Mouse (Mus musculus): ENCODE measurements around the gene Snca. TPM values are rescaled to one million over a fixed set of nuclear protein-coding genes. Genes with fewer than 3 reads are reported as not detected.

Gene Snca
- polyA plus RNA-seq (2016; fragmentation: Nextera tagmentation; extraction: Ambion mirVana) = 26.2 and 29.6 TPM in 2 replicates

- peak; percentile 30; the same call in 1 of the 2 replicates for ATAC-seq (ENCODE audit: insufficient number of reproducible peaks, insufficient read depth, low FRiP score, low TSS enrichment)
- Histone ChIP-seq H3K27me3 (peaks cover 4% of the 10 kb centered on the region; the same call in 1 of the 2 replicates), H3K4me1 (0 out of 2 replicates have a peak, but pooled peaks cover 4% of the 10 kb centered on the region), H3K27ac (peak within 1 kb of the TSS; percentile 76), H3K4me3 (peak within 1 kb of the TSS; percentile 43), H3K9me3 (no peaks in the 10 kb centered on the region), H3K9ac (peak within 1 kb of the TSS; percentile 40), H3K36me3 (no peaks in the 10 kb centered on the region), H3K4me2 (replicated peaks) (peak within 1 kb of the TSS; percentile 88)
- 3% methylated on average over 14 of the region's 14 CpGs for WGBS
Observed at GRCm38 (mm10) chr6:60829282-60829891, at the start of gene Snca. TSS of gene Snca (minus strand) at chr6:60829855.

- H3K4me2 ChIP-seq (replicated peaks) = no peak overlapping the region
- H3K27me3 ChIP-seq = no peaks in the 10 kb centered on the region
- no peaks in the 10 kb centered on the region for H3K36me3 ChIP-seq
- ATAC-seq (ENCODE audit: insufficient number of reproducible peaks, insufficient read depth, low FRiP score, low TSS enrichment) = no peak
- H3K4me1 ChIP-seq = peaks cover 4% of the 10 kb centered on the region; the same call in 1 of the 2 replicates
- WGBS = 30% methylated on average over 1 of the region's 1 CpGs
- no peaks in the 10 kb centered on the region for H3K9me3 ChIP-seq
- no peak overlapping the region for H3K9ac ChIP-seq
- no peak overlapping the region for H3K4me3 ChIP-seq
- no peak overlapping the region for H3K27ac ChIP-seq
Observed at GRCm38 (mm10) chr6:60870126-60870525, 40.5 kb upstream of the Snca start.

- Histone ChIP-seq H3K4me1 (no peaks in the 10 kb centered on the region), H3K4me3 (no peak overlapping the region), H3K36me3 (no peaks in the 10 kb centered on the region), H3K9me3 (no peaks in the 10 kb centered on the region), H3K4me2 (replicated peaks) (no peak overlapping the region), H3K27ac (no peak overlapping the region), H3K27me3 (no peaks in the 10 kb centered on the region), H3K9ac (no peak overlapping the region)
- ATAC-seq (ENCODE audit: insufficient number of reproducible peaks, insufficient read depth, low FRiP score, low TSS enrichment) = no peak
- 74% methylated on average over 2 of the region's 2 CpGs for WGBS
Observed at GRCm38 (mm10) chr6:60856599-60856998, 26.9 kb upstream of the Snca start.

- Histone ChIP-seq H3K4me3 (no peak overlapping the region), H3K4me2 (replicated peaks) (no peak overlapping the region), H3K36me3 (no peaks in the 10 kb centered on the region), H3K27ac (no peak overlapping the region), H3K9me3 (no peaks in the 10 kb centered on the region), H3K4me1 (no peaks in the 10 kb centered on the region), H3K27me3 (no peaks in the 10 kb centered on the region), H3K9ac (no peak overlapping the region)
- 84% methylated on average over 2 of the region's 2 CpGs for WGBS
- no peak for ATAC-seq (ENCODE audit: insufficient number of reproducible peaks, insufficient read depth, low FRiP score, low TSS enrichment)
Observed at GRCm38 (mm10) chr6:60851690-60852089, 22.0 kb upstream of the Snca start.

- Histone ChIP-seq H3K36me3 (no peaks in the 10 kb centered on the region), H3K4me3 (peak overlapping the region; percentile 43), H3K9ac (peak overlapping the region; percentile 40), H3K4me2 (replicated peaks) (peak overlapping the region; percentile 88), H3K27ac (peak overlapping the region; percentile 76), H3K4me1 (0 out of 2 replicates have a peak, but pooled peaks cover 4% of the 10 kb centered on the region), H3K9me3 (no peaks in the 10 kb centered on the region), H3K27me3 (peaks cover 4% of the 10 kb centered on the region; the same call in 1 of the 2 replicates)
- 1% methylated on average over 35 of the region's 35 CpGs for WGBS
- peak; percentile 79 for ATAC-seq (ENCODE audit: insufficient number of reproducible peaks, insufficient read depth, low FRiP score, low TSS enrichment)
Observed at GRCm38 (mm10) chr6:60828429-60829264, 1.0 kb downstream of the Snca start.

DNA sequence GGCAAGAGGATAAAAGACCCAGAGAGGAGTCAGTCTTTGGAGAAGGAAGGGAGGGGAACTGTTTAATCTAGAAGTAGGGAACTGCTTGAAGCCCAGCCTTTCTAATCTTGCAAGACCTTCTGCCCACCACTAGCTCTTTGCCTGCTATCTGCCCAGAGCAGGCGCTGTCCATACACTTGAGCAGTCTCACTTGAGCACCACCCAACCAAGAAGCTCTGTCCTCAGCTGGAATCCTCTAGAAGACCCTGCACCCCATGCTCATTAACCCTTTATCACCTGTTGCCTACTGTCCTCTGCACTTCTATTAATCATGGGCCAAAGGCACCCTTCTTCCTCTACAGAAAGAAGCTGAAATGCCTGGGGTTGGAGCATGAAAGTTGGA, 1.6 kb downstream of the Snca start:
- no peak overlapping the region for H3K27ac ChIP-seq
- 53% methylated on average over 1 of the region's 1 CpGs for WGBS
- H3K36me3 ChIP-seq = no peaks in the 10 kb centered on the region
- peak overlapping the region; percentile 88 for H3K4me2 ChIP-seq (replicated peaks)
- no peaks in the 10 kb centered on the region for H3K9me3 ChIP-seq
- no peak overlapping the region for H3K9ac ChIP-seq
- peaks cover 4% of the 10 kb centered on the region; the same call in 1 of the 2 replicates for H3K27me3 ChIP-seq
- H3K4me3 ChIP-seq = peak overlapping the region; percentile 43
- ATAC-seq (ENCODE audit: insufficient number of reproducible peaks, insufficient read depth, low FRiP score, low TSS enrichment) = peak; percentile 19; the same call in 1 of the 2 replicates
- H3K4me1 ChIP-seq = 0 out of 2 replicates have a peak, but pooled peaks cover 4% of the 10 kb centered on the region

DNA sequence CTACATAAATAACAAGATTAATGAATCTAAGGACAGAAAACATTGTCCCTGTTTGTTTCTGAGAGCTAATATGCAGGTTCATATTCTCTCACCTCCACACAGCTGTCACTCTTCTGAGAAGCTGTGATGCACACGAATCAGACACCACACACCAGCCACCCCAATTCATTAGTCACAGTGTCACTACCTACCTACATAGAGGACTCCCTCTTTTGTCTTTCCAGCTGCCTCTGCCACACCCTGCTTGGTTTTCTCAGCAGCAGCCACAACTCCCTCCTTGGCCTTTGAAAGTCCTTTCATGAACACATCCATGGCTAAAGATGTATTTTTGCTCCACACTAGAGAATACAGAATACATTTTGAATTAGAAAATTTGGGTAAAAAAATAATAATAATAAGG, 2.4 kb downstream of the Snca start:
- Histone ChIP-seq H3K9ac (no peak overlapping the region), H3K4me3 (no peak overlapping the region), H3K4me2 (replicated peaks) (no peak overlapping the region), H3K27me3 (peaks cover 4% of the 10 kb centered on the region; the same call in 1 of the 2 replicates), H3K36me3 (no peaks in the 10 kb centered on the region), H3K9me3 (no peaks in the 10 kb centered on the region), H3K27ac (no peak overlapping the region), H3K4me1 (0 out of 2 replicates have a peak, but pooled peaks cover 4% of the 10 kb centered on the region)
- no peak for ATAC-seq (ENCODE audit: insufficient number of reproducible peaks, insufficient read depth, low FRiP score, low TSS enrichment)
- whole genome bisulfite sequencing = 62% methylated on average over 1 of the region's 1 CpGs

DNA sequence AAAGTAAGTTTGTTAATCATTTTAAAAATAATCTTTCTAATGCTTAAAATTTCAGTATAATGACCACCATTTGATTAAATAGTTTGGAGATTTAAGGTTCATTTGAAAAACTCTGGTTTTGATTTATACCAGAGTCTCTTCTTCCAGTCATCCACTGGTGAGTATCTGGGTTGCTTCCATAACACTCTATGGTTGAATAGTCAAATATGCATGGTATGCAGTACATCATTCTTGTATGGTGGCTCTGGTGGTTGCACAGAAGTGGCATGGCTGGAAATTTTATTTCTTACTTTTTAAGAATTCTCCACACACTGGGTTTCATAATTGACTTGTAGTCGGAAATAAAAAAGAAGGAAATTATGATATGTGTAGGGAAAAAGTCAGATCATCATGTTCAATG, 10.4 kb downstream of the Snca start:
- ATAC-seq (ENCODE audit: insufficient number of reproducible peaks, insufficient read depth, low FRiP score, low TSS enrichment) = no peak
- H3K27ac ChIP-seq = no peak overlapping the region
- WGBS = 79% methylated on average over 1 of the region's 1 CpGs
- H3K9me3 ChIP-seq = no peaks in the 10 kb centered on the region
- H3K36me3 ChIP-seq = no peaks in the 10 kb centered on the region
- no peaks in the 10 kb centered on the region for H3K27me3 ChIP-seq
- no peak overlapping the region for H3K4me3 ChIP-seq
- H3K4me1 ChIP-seq = no peaks in the 10 kb centered on the region
- H3K4me2 ChIP-seq (replicated peaks) = no peak overlapping the region
- no peak overlapping the region for H3K9ac ChIP-seq

DNA sequence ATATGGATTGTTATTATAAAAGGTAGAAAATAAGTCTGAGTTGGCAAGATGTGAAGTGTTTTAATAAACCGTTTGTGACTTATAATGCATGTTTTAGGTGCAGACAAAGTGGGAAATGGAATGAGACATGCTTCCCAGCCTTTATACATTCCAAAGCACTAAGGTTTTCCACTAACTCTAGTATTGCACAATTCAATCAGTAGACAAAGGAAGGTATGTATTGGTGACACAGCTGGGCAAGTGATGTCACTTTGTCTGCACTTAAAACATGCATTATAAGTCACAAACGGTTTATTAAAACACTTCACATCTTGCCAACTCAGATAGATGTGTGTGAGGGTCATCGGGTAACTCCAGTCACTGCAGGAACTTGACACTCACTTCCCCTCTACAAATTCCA, 16.1 kb downstream of the Snca start:
- Histone ChIP-seq H3K4me2 (replicated peaks) (no peak overlapping the region), H3K9ac (no peak overlapping the region), H3K9me3 (no peaks in the 10 kb centered on the region), H3K4me1 (no peaks in the 10 kb centered on the region), H3K36me3 (no peaks in the 10 kb centered on the region), H3K4me3 (no peak overlapping the region), H3K27me3 (no peaks in the 10 kb centered on the region), H3K27ac (no peak overlapping the region)
- no peak for ATAC-seq (ENCODE audit: insufficient number of reproducible peaks, insufficient read depth, low FRiP score, low TSS enrichment)
- whole genome bisulfite sequencing = 71% methylated on average over 3 of the region's 3 CpGs

DNA sequence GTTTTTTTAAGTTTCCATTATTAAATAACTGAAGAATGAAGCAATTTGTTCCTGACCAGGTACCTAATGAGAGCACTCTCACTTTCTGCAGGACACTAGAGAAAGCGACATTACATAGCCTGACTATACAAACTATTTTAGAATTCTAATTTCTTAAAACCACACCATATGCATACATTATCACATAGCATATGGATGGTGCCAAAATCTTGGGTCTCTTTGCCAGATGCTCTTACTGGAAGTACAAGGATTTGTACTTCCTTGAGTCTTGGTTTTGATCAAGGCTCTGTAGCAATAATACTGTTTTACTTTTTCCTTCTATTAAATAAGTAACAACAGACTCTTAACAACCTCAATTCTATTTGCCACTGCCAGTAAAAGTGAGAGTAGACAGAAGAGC, 31.4 kb downstream of the Snca start:
- Histone ChIP-seq H3K27me3 (no peaks in the 10 kb centered on the region), H3K4me3 (no peak overlapping the region), H3K9me3 (no peaks in the 10 kb centered on the region), H3K4me2 (replicated peaks) (no peak overlapping the region), H3K9ac (no peak overlapping the region), H3K27ac (no peak overlapping the region), H3K36me3 (no peaks in the 10 kb centered on the region), H3K4me1 (no peaks in the 10 kb centered on the region)
- no peak for ATAC-seq (ENCODE audit: insufficient number of reproducible peaks, insufficient read depth, low FRiP score, low TSS enrichment)
- WGBS = 98% methylated on average over 1 of the region's 1 CpGs

GRCm38 (mm10) chr6:60793659-60794365, 35.8 kb downstream of the Snca start:
- no peaks in the 10 kb centered on the region for H3K9me3 ChIP-seq
- H3K4me1 ChIP-seq = no peaks in the 10 kb centered on the region
- H3K4me3 ChIP-seq = no peak overlapping the region
- no peak overlapping the region for H3K4me2 ChIP-seq (replicated peaks)
- no peak for ATAC-seq (ENCODE audit: insufficient number of reproducible peaks, insufficient read depth, low FRiP score, low TSS enrichment)
- H3K27me3 ChIP-seq = no peaks in the 10 kb centered on the region
- H3K9ac ChIP-seq = no peak overlapping the region
- no peak overlapping the region for H3K27ac ChIP-seq
- H3K36me3 ChIP-seq = no peaks in the 10 kb centered on the region
- WGBS = 75% methylated on average over 3 of the region's 3 CpGs
